Mouse (Mus musculus): ENCODE measurements around the gene Gm37240.

DNA sequence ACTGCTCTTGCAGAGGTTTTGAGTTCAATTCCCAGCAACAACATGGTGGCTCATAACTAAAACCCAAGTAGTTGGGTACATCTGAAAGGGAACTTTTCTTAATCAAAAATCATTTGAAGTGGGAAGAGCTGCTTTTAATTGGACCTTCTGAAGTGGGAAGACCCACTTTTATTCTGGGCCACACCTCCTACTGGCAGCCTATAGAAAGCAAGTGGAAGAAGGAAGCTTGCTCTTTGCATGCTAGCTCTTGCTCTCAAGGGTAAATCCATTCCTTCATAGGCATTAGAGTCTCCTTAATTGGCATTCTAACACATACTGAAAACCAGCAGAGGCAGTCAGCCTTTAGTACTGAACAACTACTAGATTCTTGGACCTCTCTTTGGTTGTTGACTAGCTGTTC, 1076.5 kb downstream of the Gm37240 start:
- TF ChIP-seq CTCF (IDR thresholded peaks at IDR 0.05; ENCODE audit: low read depth, low read length) (no peak), GATA1 (IDR thresholded peaks at IDR 0.05; ENCODE audit: borderline replicate concordance, low read length) (no peak), TAL1 (conservative IDR thresholded peaks at IDR 0.05; ENCODE audit: low read depth, low read length) (no peak)
